Comparison of ENCODE assay signal across 8 mouse cellular contexts in the genomic region with DNA sequence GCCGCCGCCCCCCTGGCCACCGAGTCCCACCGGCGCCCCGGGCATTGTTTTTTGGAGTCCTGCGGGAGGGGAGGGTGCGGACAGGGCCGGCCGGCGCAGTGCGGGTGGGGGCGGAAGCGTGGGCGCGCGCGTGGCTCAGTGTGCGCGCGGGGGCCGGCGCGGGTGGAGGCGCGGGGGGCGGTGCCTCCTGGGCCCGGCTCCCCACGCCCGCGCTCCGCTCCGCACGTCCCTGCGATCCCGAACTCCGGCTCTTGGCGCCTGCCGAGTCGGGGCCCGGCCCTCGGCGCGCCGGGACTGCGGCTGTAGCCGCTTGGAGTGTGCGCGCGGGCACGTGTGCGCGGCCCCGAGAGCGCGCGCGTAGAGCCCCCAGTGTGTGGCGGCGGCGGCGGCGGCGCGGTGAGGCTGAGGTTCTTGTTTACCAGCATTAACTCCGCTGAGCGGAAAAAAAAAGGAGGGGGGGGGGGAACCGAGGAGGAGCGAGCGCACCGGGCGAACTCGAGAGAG. TPM values are rescaled to one million over a fixed set of nuclear protein-coding genes. Genes with fewer than 3 reads are reported as not detected.
DNase-seq lines count a peak whose midpoint lies in the region; ATAC-seq lines count a peak whose summit lies in the region.

No protein-coding gene starts in this region.

- no peaks in the 10 kb centered on the region for H3K9me3 ChIP-seq in hindbrain, embryonic 13.5 days

- H3K9ac ChIP-seq in hindbrain, embryonic 13.5 days: peak overlapping the region; percentile 93

- H3K4me2 ChIP-seq in hindbrain, embryonic 13.5 days: peak overlapping the region; percentile 90

- no peaks in the 10 kb centered on the region for H3K36me3 ChIP-seq in hindbrain, embryonic 13.5 days

- H3K4me3 ChIP-seq in hindbrain, embryonic 13.5 days: peak overlapping the region; percentile 97

- H3K4me1 ChIP-seq in hindbrain, embryonic 13.5 days (replicated peaks): peaks cover 33% of the 10 kb centered on the region

- peak overlapping the region; percentile 100 for H3K27ac ChIP-seq in hindbrain, embryonic 13.5 days

- peak; percentile 87 for ATAC-seq in hindbrain, embryonic 13.5 days (ENCODE audit: low FRiP score)

- peaks cover 10% of the 10 kb centered on the region; the same call in 1 of the 2 replicates for H3K27me3 ChIP-seq in hindbrain, embryonic 13.5 days

- 2% methylated on average over 31 of the region's 73 CpGs for WGBS in hindbrain, embryonic 13.5 days

- peak; percentile 89 for DNase-seq in R1 (ENCODE audit: low read depth, low spot score)
- DNase-seq in cerebellum, postnatal 14 days: peak; percentile 97 to 99
- DNase-seq in frontal cortex, postnatal 14 days (ENCODE audit: low spot score in 2 of 2): peak; percentile 84 to 87
- peak; percentile 94 to 95 for DNase-seq in layer of hippocampus, postnatal 36 days
- peak; percentile 94 for DNase-seq in lung, postnatal 25 days (ENCODE audit: low spot score)
- peak; percentile 98 for DNase-seq in retina, postnatal 1 day
- peak; percentile 93 for DNase-seq in thymus, postnatal 4 days

RNA-seq across cellular contexts. Expression of gene Igf1r, which starts 1.0 kb away (rescaled TPM):
- 24.9 and 26.8 TPM in 2 replicates for polyA plus RNA-seq in hindbrain, embryonic 13.5 days (2015; fragmentation: Nextera tagmentation; extraction: Ambion mirVana)
- 10 to 100 TPM; 37.4 to 41.9 TPM for total RNA-seq in layer of hippocampus, postnatal 36 days (2021)

Comparison
In these comparisons a context has a peak if more than half of its experiments do, and no peak if none do; other contexts are left out.
1. Peak in every context shown above with its lines: DNase-seq, ATAC-seq, H3K4me3 ChIP-seq and H3K27ac ChIP-seq.